Mouse (Mus musculus) spleen, embryonic (tissue): Measurements from ENCODE around the gene Slc36a1.

Experiments
- CTCF ChIA-PET: fragments of 350-600 bp; sonication (Branson Sonifier 250); formaldehyde crosslinking; loops from one replicate; lab custom pipeline; 2022; lab: Charles Lee

The Slc36a1 gene

GRCm38 (mm10) chr11:55265647-55266046, 61.5 kb downstream of the Slc36a1 start:
- CTCF ChIA-PET = no interaction called here

GRCm38 (mm10) chr11:55268580-55268979, 64.4 kb downstream of the Slc36a1 start:
- CTCF ChIA-PET = no interaction called here

GRCm38 (mm10) chr11:55274756-55275155, 70.6 kb downstream of the Slc36a1 start:
- CTCF ChIA-PET = no interaction called here
